Mouse (Mus musculus): Measurements from ENCODE around the gene Tarm1. TPM values are rescaled to one million over a fixed set of nuclear protein-coding genes. Genes with fewer than 3 reads are reported as not detected.

The Tarm1 gene
- total RNA-seq, 2 experiments from 2014 or later = not detected

GRCm38 (mm10) chr7:3442476-3443062 lies 59.9 kb downstream of the Tarm1 start:
- peak in 1 of 2 experiments; percentile 25 for DNase-seq

DNA sequence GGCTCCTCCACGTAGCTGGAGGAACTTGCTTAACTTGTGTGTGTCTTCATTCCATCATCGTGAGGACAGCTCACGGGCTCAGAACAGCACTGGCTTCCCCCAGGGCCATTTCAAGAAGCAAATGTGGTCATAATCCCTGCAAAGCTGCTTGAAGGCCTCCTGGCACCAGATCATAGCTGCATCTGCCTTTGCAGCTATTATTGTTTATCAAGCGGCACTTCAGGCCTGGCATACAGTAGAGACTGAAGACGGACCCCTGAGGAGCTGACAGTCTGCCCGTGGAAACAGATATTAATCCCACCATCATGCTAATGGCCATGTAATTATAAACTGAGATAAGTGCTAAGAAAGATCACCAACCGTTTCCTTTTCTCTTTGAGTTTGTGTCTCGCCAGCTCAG lies 61.9 kb downstream of the Tarm1 start:
- DNase-seq = no peak

- DNase-seq = no peak
Observed at GRCm38 (mm10) chr7:3439984-3440383, 62.4 kb downstream of the Tarm1 start.

GRCm38 (mm10) chr7:3437941-3438340 lies 64.5 kb downstream of the Tarm1 start:
- peak in 1 of 2 experiments; percentile 12 for DNase-seq

Other genes with a start within 250 kb of the Tarm1 start
- 100 to 1,000 TPM; 109 to 122 TPM for gene Myadm, start 213.5 kb downstream of the Tarm1 start, total RNA-seq (2021)
- gene Prkcg, start 213.4 kb downstream of the Tarm1 start, total RNA-seq (2021) = 1 to 10 TPM in 1 of 2 experiments, under 1 TPM in 1; 0.85 to 1.2 TPM
- 1 to 10 TPM; 3.7 to 4.6 TPM for gene Cacng7, start 169.7 kb downstream of the Tarm1 start, total RNA-seq (2021)
- gene Cacng8, start 111.9 kb downstream of the Tarm1 start, total RNA-seq (2021) = not detected
- gene Cacng6, start 78.4 kb downstream of the Tarm1 start, total RNA-seq (2021) = 1 to 10 TPM; 1.5 to 2.0 TPM
- not detected for gene Oscar, start 113.5 kb upstream of the Tarm1 start, total RNA-seq (2021)
- gene Ndufa3, start 114.7 kb upstream of the Tarm1 start, total RNA-seq (2021) = 1,000 to 10,000 TPM; 1,902 to 1,920 TPM
- 10 to 100 TPM; 18.2 to 18.9 TPM for gene Tfpt, start 127.3 kb upstream of the Tarm1 start, total RNA-seq (2021)
- gene Prpf31, start 127.4 kb upstream of the Tarm1 start, total RNA-seq (2021) = 10 to 100 TPM; 22.4 to 26.0 TPM
- gene Cnot3, start 142.6 kb upstream of the Tarm1 start, total RNA-seq (2021) = 10 to 100 TPM; 17.8 to 23.0 TPM
- gene Leng1, start 163.2 kb upstream of the Tarm1 start, total RNA-seq (2021) = 10 to 100 TPM; 12.6 to 12.7 TPM
- gene Tmc4, start 174.9 kb upstream of the Tarm1 start, total RNA-seq (2021) = 1 to 10 TPM; 1.1 to 1.4 TPM
- 10 to 100 TPM; 68.7 to 70.3 TPM for gene Tsen34, start 190.2 kb upstream of the Tarm1 start, total RNA-seq (2021)
- 10 to 100 TPM; 19.8 to 21.5 TPM for gene Mboat7, start 190.9 kb upstream of the Tarm1 start, total RNA-seq (2021)
- 100 to 1,000 TPM; 640 to 688 TPM for gene Rps9, start 201.4 kb upstream of the Tarm1 start, total RNA-seq (2021)
- gene Pirb, start 217.8 kb upstream of the Tarm1 start, total RNA-seq (2021) = 1 to 10 TPM; 1.5 to 2.0 TPM

Data from heart, adult 18-20 months (tissue).